Mouse (Mus musculus) MEL (cell line): ENCODE data around the gene Ehf. TPM values are rescaled to one million over a fixed set of nuclear protein-coding genes. Genes with fewer than 3 reads are reported as not detected.

Experiments used
- DNase-seq: peaks from one replicate; pipeline ENCODE4 v3.0.0; 2011; ENCODE audit warnings: low read depth, low spot score
- H3K27ac ChIP-seq: 2 replicates; pipeline ENCODE4 v1.5.1; 2012; ENCODE audit warnings: low read depth, mild to moderate bottlenecking, control low read depth, low read length, moderate library complexity; ENCODE audit not compliant: control insufficient read depth
- H3K27me3 ChIP-seq, 2 experiments: fragments of 150-350 bp in 1 of 2; sonication (generic) in 1 of 2; 2 replicates each; pipeline ENCODE4 v1.6.1; 2012; ENCODE audit warnings: low read length in 2 of 2, mild to moderate bottlenecking in 2 of 2, improper control_type of control experiment in 1 of 2, moderate library complexity in 1 of 2; ENCODE audit not compliant: insufficient read depth in 2 of 2, control insufficient read depth in 1 of 2
- H3K36me3 ChIP-seq, 2 experiments: 2 replicates each; pipeline ENCODE4 v1.6.1; 2012 to 2014; ENCODE audit warnings: low read length in 2 of 2, improper control_type of control experiment in 1 of 2, inconsistent platforms in 1 of 2, mild to moderate bottlenecking in 1 of 2; ENCODE audit not compliant: insufficient read depth in 2 of 2, control insufficient read depth in 1 of 2
- H3K4me1 ChIP-seq, 2 experiments: fragments of 150-350 bp in 1 of 2; sonication (generic) in 1 of 2; 2 replicates each; pipeline ENCODE4 v1.6.1; 2012; ENCODE audit warnings: low read length in 2 of 2, improper control_type of control experiment in 1 of 2, mild to moderate bottlenecking in 1 of 2; ENCODE audit not compliant: insufficient read depth in 2 of 2, control insufficient read depth in 1 of 2
- H3K4me3 ChIP-seq, 2 experiments: fragments of 150-350 bp in 1 of 2; sonication (generic) in 1 of 2; 2 replicates each; pipeline ENCODE4 v1.5.1; 2012; ENCODE audit warnings: low read depth in 2 of 2, low read length in 2 of 2, mild to moderate bottlenecking in 2 of 2, moderate library complexity in 2 of 2, control low read depth in 1 of 2, improper control_type of control experiment in 1 of 2; ENCODE audit not compliant: control insufficient read depth in 1 of 2, insufficient read depth in 1 of 2
- H3K79me2 ChIP-seq: 2 replicates; pipeline ENCODE4 v1.6.1; 2012; ENCODE audit warnings: mild to moderate bottlenecking, low read length, moderate library complexity; ENCODE audit not compliant: control insufficient read depth, poor library complexity, insufficient read depth
- H3K9ac ChIP-seq: 2 replicates; pipeline ENCODE4 v1.6.1; 2012; ENCODE audit warnings: low read depth, mild to moderate bottlenecking, control low read depth, low read length, moderate library complexity; ENCODE audit not compliant: control insufficient read depth, poor library complexity, severe bottlenecking
- H3K9me3 ChIP-seq: fragments of 150-350 bp; sonication (generic); replicated peaks from 2 replicates; pipeline ENCODE4 v1.6.1; 2012; ENCODE audit warnings: mild to moderate bottlenecking, low read length, improper control_type of control experiment, moderate library complexity; ENCODE audit not compliant: insufficient read depth
- BHLHE40 ChIP-seq: IDR thresholded peaks from 2 replicates; pipeline ENCODE4 v1.6.1; 2012; ENCODE audit warnings: low read depth, mild to moderate bottlenecking, inconsistent platforms, low read length, improper control_type of control experiment, borderline replicate concordance
- CTCF ChIP-seq, 3 experiments: IDR thresholded peaks in 2 of 3; conservative IDR thresholded peaks in 1 of 3; 2 replicates each; pipeline ENCODE4 v1.5.1; 2011 to 2012; ENCODE audit warnings: low read length in 3 of 3, low read depth in 2 of 3, mild to moderate bottlenecking in 2 of 3, improper control_type of control experiment in 1 of 3, inconsistent platforms in 1 of 3, mixed read lengths in 1 of 3, moderate library complexity in 1 of 3; ENCODE audit not compliant: control insufficient read depth in 1 of 3, insufficient read depth in 1 of 3, poor library complexity in 1 of 3, severe bottlenecking in 1 of 3
- E2F4 ChIP-seq: IDR thresholded peaks from 2 replicates; pipeline ENCODE4 v1.6.1; 2011; ENCODE audit warnings: low read depth, low read length, improper control_type of control experiment, borderline replicate concordance
- ELF1 ChIP-seq: IDR thresholded peaks from 2 replicates; pipeline ENCODE4 v1.6.1; 2014; ENCODE audit warnings: low read depth, mild to moderate bottlenecking, inconsistent platforms, low read length, improper control_type of control experiment, moderate library complexity
- EP300 ChIP-seq, 2 experiments: IDR thresholded peaks; 2 replicates each; pipeline ENCODE4 v1.6.1; 2011; ENCODE audit warnings: improper control_type of control experiment in 2 of 2, low read length in 2 of 2, low read depth in 1 of 2, mild to moderate bottlenecking in 1 of 2
- ETS1 ChIP-seq: IDR thresholded peaks from 2 replicates; pipeline ENCODE4 v1.6.1; 2012; ENCODE audit warnings: low read depth, mild to moderate bottlenecking, inconsistent platforms, low read length, improper control_type of control experiment, moderate library complexity
- GABPA ChIP-seq: IDR thresholded peaks from 2 replicates; pipeline ENCODE4 v1.6.1; 2012; ENCODE audit warnings: low read depth, mild to moderate bottlenecking, inconsistent platforms, low read length, improper control_type of control experiment, moderate library complexity
- GATA1 ChIP-seq: IDR thresholded peaks from 2 replicates; pipeline ENCODE4 v1.6.1; 2011; ENCODE audit warnings: low read depth, low read length, improper control_type of control experiment
- JUND ChIP-seq: IDR thresholded peaks from 2 replicates; pipeline ENCODE4 v1.6.1; 2011; ENCODE audit warnings: low read depth, mild to moderate bottlenecking, improper control_type of control experiment, low read length
- KAT2A ChIP-seq: conservative IDR thresholded peaks from 2 replicates; pipeline ENCODE4 v1.6.1; 2012; ENCODE audit warnings: low read depth, low read length, improper control_type of control experiment, inconsistent platforms
- MAFK ChIP-seq: IDR thresholded peaks from 2 replicates; pipeline ENCODE4 v1.6.1; 2011; ENCODE audit warnings: low read depth, mild to moderate bottlenecking, low read length, improper control_type of control experiment, borderline replicate concordance
- MEF2A ChIP-seq: IDR thresholded peaks from 2 replicates; pipeline ENCODE4 v1.6.1; 2014; ENCODE audit warnings: low read depth, mild to moderate bottlenecking, inconsistent platforms, low read length, improper control_type of control experiment; ENCODE audit not compliant: poor library complexity, insufficient replicate concordance, severe bottlenecking; ENCODE audit errors: extremely low read depth
- MXI1 ChIP-seq: IDR thresholded peaks from 2 replicates; pipeline ENCODE4 v1.6.1; 2011; ENCODE audit warnings: mild to moderate bottlenecking, low read depth, low read length, improper control_type of control experiment
- MYB ChIP-seq: IDR thresholded peaks from 2 replicates; pipeline ENCODE4 v1.6.1; 2011; ENCODE audit warnings: mild to moderate bottlenecking, low read depth, low read length, improper control_type of control experiment
- MYC ChIP-seq: IDR thresholded peaks from 2 replicates; pipeline ENCODE4 v1.6.1; 2011; ENCODE audit warnings: low read depth, mild to moderate bottlenecking, low read length, improper control_type of control experiment, moderate library complexity
- NRF1 ChIP-seq: IDR thresholded peaks from 2 replicates; pipeline ENCODE4 v1.6.1; 2014; ENCODE audit warnings: low read depth, mild to moderate bottlenecking, inconsistent platforms, low read length, improper control_type of control experiment, moderate library complexity; ENCODE audit not compliant: poor library complexity, insufficient read depth, severe bottlenecking
- POLR2A ChIP-seq, 2 experiments: IDR thresholded peaks; 2 replicates each; pipeline ENCODE4 v1.6.1; 2011 to 2012; ENCODE audit warnings: low read length in 2 of 2, mild to moderate bottlenecking in 2 of 2, control low read depth in 1 of 2, improper control_type of control experiment in 1 of 2, low read depth in 1 of 2, moderate library complexity in 1 of 2; ENCODE audit not compliant: control insufficient read depth in 1 of 2, insufficient read depth in 1 of 2, poor library complexity in 1 of 2
- POLR2AphosphoS2 ChIP-seq: IDR thresholded peaks from 2 replicates; pipeline ENCODE4 v1.6.1; 2011; ENCODE audit warnings: low read length, improper control_type of control experiment
- RAD21 ChIP-seq: IDR thresholded peaks from 2 replicates; pipeline ENCODE4 v1.6.1; 2011; ENCODE audit warnings: mild to moderate bottlenecking, low read depth, low read length, improper control_type of control experiment
- RCOR1 ChIP-seq: IDR thresholded peaks from 2 replicates; pipeline ENCODE4 v1.6.1; 2012; ENCODE audit warnings: low read depth, mild to moderate bottlenecking, inconsistent platforms, low read length, improper control_type of control experiment
- SIN3A ChIP-seq: IDR thresholded peaks from 2 replicates; pipeline ENCODE4 v1.6.1; 2012; ENCODE audit warnings: low read length, improper control_type of control experiment, inconsistent platforms
- SMC3 ChIP-seq: IDR thresholded peaks from 2 replicates; pipeline ENCODE4 v1.6.1; 2011; ENCODE audit warnings: low read depth, low read length, improper control_type of control experiment
- TAL1 ChIP-seq: IDR thresholded peaks from 2 replicates; pipeline ENCODE4 v1.6.1; 2012; ENCODE audit warnings: mild to moderate bottlenecking, inconsistent platforms, low read length, moderate library complexity, mixed read lengths
- TBP ChIP-seq: IDR thresholded peaks from 2 replicates; pipeline ENCODE4 v1.8.0; 2011; ENCODE audit warnings: low read depth, low read length, improper control_type of control experiment
- TCF12 ChIP-seq: IDR thresholded peaks from 2 replicates; pipeline ENCODE4 v1.6.1; 2014; ENCODE audit warnings: low read depth, mild to moderate bottlenecking, inconsistent platforms, low read length, improper control_type of control experiment, moderate library complexity
- UBTF ChIP-seq: IDR thresholded peaks from 2 replicates; pipeline ENCODE4 v1.6.1; 2012; ENCODE audit warnings: low read depth, mild to moderate bottlenecking, inconsistent platforms, low read length, improper control_type of control experiment, moderate library complexity, borderline replicate concordance; ENCODE audit not compliant: insufficient read depth
- USF1 ChIP-seq: IDR thresholded peaks from 2 replicates; pipeline ENCODE4 v1.6.1; 2014; ENCODE audit warnings: low read depth, mild to moderate bottlenecking, inconsistent platforms, low read length, improper control_type of control experiment, moderate library complexity
- USF2 ChIP-seq, 2 experiments: IDR thresholded peaks; 2 replicates each; pipeline ENCODE4 v1.6.1; 2011 to 2012; ENCODE audit warnings: improper control_type of control experiment in 2 of 2, low read length in 2 of 2, borderline replicate concordance in 1 of 2, inconsistent platforms in 1 of 2, low read depth in 1 of 2, mild to moderate bottlenecking in 1 of 2; ENCODE audit not compliant: insufficient read depth in 1 of 2
- ZKSCAN1 ChIP-seq: IDR thresholded peaks from 2 replicates; pipeline ENCODE4 v1.6.1; 2012; ENCODE audit warnings: low read depth, mild to moderate bottlenecking, inconsistent platforms, low read length, improper control_type of control experiment, moderate library complexity
- ZNF384 ChIP-seq: IDR thresholded peaks from 2 replicates; pipeline ENCODE4 v1.6.1; 2012; ENCODE audit warnings: low read depth, mild to moderate bottlenecking, inconsistent platforms, low read length, improper control_type of control experiment
- polyA plus RNA-seq, 2 experiments: library from polyadenylated mRNA; stranded (reverse) in 1 of 2; unstranded in 1 of 2; fragments of >175 nt in 1 of 2; fragments of >200 nt in 1 of 2; gene quantifications; 2 replicates each; pipeline versions ENCODE4 v1.2.1 to v1.2.4; 2012; ENCODE audit warnings: low replicate concordance in 2 of 2, low read depth in 1 of 2; ENCODE audit not compliant: insufficient read length in 2 of 2, insufficient read depth in 1 of 2, missing spikeins in 1 of 2
- total RNA-seq: library from RNA; depleted of rRNA; stranded (reverse); fragments of 300-350 nt; gene quantifications from 2 replicates; pipeline ENCODE4 v1.2.3, GENCODE M21; 2012

Ehf gene
- total and polyA plus RNA-seq, 3 experiments, result not detected

DNA sequence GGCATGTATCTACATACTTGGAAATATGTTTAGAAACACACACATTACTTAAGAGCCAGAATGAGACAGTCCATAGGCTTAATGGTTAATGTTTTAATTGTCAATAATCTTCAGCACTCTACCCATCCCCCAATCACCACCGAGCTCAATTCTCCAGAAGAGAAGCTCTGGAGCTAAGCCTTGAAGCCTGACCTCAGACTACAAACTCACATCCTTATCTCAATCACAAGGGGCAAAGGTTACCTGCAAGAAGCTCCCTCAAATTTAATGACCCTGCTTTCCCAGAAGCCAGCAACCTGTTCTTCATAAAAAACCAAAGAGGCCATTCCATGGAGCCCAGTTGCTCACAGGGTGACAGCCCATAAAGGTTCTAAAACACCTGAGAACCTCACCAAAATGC, 19.1 kb upstream of the Ehf start:
- Histone ChIP-seq H3K9me3 (no peaks in the 10 kb centered on the region), H3K36me3 (peaks cover 0 to 26% of the 10 kb centered on the region in 2 experiments; a peak in 2 of 4 replicates), H3K27me3 (no peaks in the 10 kb centered on the region; a peak in 1 of 4 replicates), H3K4me1 (peaks cover 19 to 32% of the 10 kb centered on the region in 2 experiments), H3K9ac (no peak overlapping the region), H3K4me3 (no peak overlapping the region), H3K79me2 (no peaks in the 10 kb centered on the region), H3K27ac (peak overlapping the region; percentile 29; the same call in 1 of the 2 replicates)
- DNase-seq, result no peak
- TF ChIP-seq MEF2A (no peak), RAD21 (no peak), NRF1 (peak; percentile 4; the same call in 1 of the 2 replicates)

DNA sequence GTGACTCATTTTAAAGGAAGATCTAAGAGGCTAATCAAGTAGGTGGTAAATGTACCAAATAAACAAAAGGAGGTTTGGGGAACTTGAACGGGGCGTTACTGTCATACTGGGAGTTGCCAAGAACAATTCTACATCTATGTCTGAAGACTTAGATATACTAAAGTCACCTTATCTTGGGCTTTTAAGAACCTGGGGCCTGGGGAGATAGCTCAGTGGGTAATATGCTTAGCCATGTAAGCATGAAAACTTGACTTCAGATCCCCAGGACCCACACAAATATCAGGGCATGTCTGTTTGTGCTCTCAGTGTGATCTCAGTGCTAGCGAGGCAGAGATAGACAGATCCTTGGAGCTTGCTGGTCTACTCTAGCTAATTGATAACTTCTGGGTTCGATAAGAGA, 18.6 kb upstream of the Ehf start:
- Histone ChIP-seq H3K36me3 (peaks cover 0 to 26% of the 10 kb centered on the region in 2 experiments; a peak in 2 of 4 replicates), H3K4me3 (no peak overlapping the region), H3K27ac (peak overlapping the region; percentile 65), H3K79me2 (no peaks in the 10 kb centered on the region), H3K27me3 (no peaks in the 10 kb centered on the region; a peak in 1 of 4 replicates), H3K9me3 (no peaks in the 10 kb centered on the region), H3K9ac (no peak overlapping the region), H3K4me1 (peaks cover 19 to 29% of the 10 kb centered on the region in 2 experiments)
- peak; percentile 84 for DNase-seq
- no peak for TF ChIP-seq MYB
- TF ChIP-seq RAD21, result no peak
- TF ChIP-seq MAFK, result peak; percentile 51; the same call in 1 of the 2 replicates
- no peak for TF ChIP-seq USF2 (IDR thresholded peaks at IDR 0.05; ENCODE audit: borderline replicate concordance in 1 of 2, insufficient read depth in 1 of 2, low read depth in 1 of 2, low read length in 2 of 2)
- TF ChIP-seq E2F4, result no peak
- TF ChIP-seq CTCF (IDR thresholded peaks at IDR 0.05 in 2 of 3, conservative IDR thresholded peaks at IDR 0.05 in 1 of 3; ENCODE audit: control insufficient read depth in 1 of 3, insufficient read depth in 1 of 3, low read depth in 2 of 3, low read length in 3 of 3, poor library complexity in 1 of 3, severe bottlenecking in 1 of 3), result no peak
- TF ChIP-seq KAT2A, result no peak
- TF ChIP-seq GABPA, result no peak
- peak; percentile 94 for TF ChIP-seq GATA1
- TF ChIP-seq RCOR1, result peak; percentile 77
- TF ChIP-seq ELF1, result no peak
- TF ChIP-seq MEF2A, result no peak
- TF ChIP-seq JUND, result 0 out of 2 replicates have a peak, but pooled peaks have one; percentile 30
- no peak for TF ChIP-seq SMC3
- TF ChIP-seq NRF1, result no peak
- peak; percentile 30; the same call in 1 of the 2 replicates for TF ChIP-seq TAL1
- TF ChIP-seq BHLHE40, result no peak
- TF ChIP-seq POLR2A (IDR thresholded peaks at IDR 0.05; ENCODE audit: control insufficient read depth in 1 of 2, insufficient read depth in 1 of 2, low read depth in 1 of 2, low read length in 2 of 2, poor library complexity in 1 of 2), result no peak
- no peak for TF ChIP-seq ZKSCAN1
- peak; percentile 93 for TF ChIP-seq TCF12
- no peak for TF ChIP-seq TBP
- peak; percentile 35; the same call in 1 of the 2 replicates for TF ChIP-seq MYC
- TF ChIP-seq EP300 (IDR thresholded peaks at IDR 0.05; ENCODE audit: low read depth in 1 of 2, low read length in 2 of 2), result peak; percentile 90 to 92
- no peak for TF ChIP-seq POLR2AphosphoS2
- TF ChIP-seq UBTF, result no peak
- TF ChIP-seq SIN3A, result peak; percentile 55
- TF ChIP-seq ETS1, result peak; percentile 84
- TF ChIP-seq MXI1, result 0 out of 2 replicates have a peak, but pooled peaks have one; percentile 20
- TF ChIP-seq ZNF384, result no peak
- no peak for TF ChIP-seq USF1
